Mouse (Mus musculus): Measurements from ENCODE around the gene Crhr2. TPM values are rescaled to one million over a fixed set of nuclear protein-coding genes. Genes with fewer than 3 reads are reported as not detected.

Crhr2 gene
- polyA plus RNA-seq, 1 experiment from 2014 or later = 0.61 TPM

GRCm38 (mm10) chr6:55063793-55064476 is 68.9 kb downstream of the Crhr2 start:
- H3K27ac ChIP-seq = no peak overlapping the region
- no peak for ATAC-seq
- H3K36me3 ChIP-seq = peaks cover 90% of the 10 kb centered on the region
- H3K4me3 ChIP-seq (replicated peaks) = no peak overlapping the region
- H3K9me3 ChIP-seq = no peaks in the 10 kb centered on the region
- H3K4me2 ChIP-seq (replicated peaks) = no peak overlapping the region
- H3K9ac ChIP-seq (replicated peaks) = no peak overlapping the region
- WGBS = 94% methylated on average over 9 of the region's 9 CpGs
- no peaks in the 10 kb centered on the region for H3K27me3 ChIP-seq
- H3K4me1 ChIP-seq (replicated peaks) = no peaks in the 10 kb centered on the region

GRCm38 (mm10) chr6:55062200-55062599 is 70.6 kb downstream of the Crhr2 start:
- no peak for ATAC-seq
- Histone ChIP-seq H3K4me1 (replicated peaks) (no peaks in the 10 kb centered on the region), H3K27ac (no peak overlapping the region), H3K4me3 (replicated peaks) (no peak overlapping the region), H3K9ac (replicated peaks) (no peak overlapping the region), H3K9me3 (no peaks in the 10 kb centered on the region), H3K36me3 (peaks cover 85% of the 10 kb centered on the region), H3K4me2 (replicated peaks) (no peak overlapping the region), H3K27me3 (no peaks in the 10 kb centered on the region)
- WGBS = 90% methylated on average over 5 of the region's 5 CpGs

GRCm38 (mm10) chr6:55061328-55061727 is 71.5 kb downstream of the Crhr2 start:
- no peaks in the 10 kb centered on the region for H3K27me3 ChIP-seq
- peaks cover 84% of the 10 kb centered on the region for H3K36me3 ChIP-seq
- no peaks in the 10 kb centered on the region for H3K9me3 ChIP-seq
- H3K4me3 ChIP-seq (replicated peaks) = no peak overlapping the region
- ATAC-seq = no peak
- no peak overlapping the region for H3K4me2 ChIP-seq (replicated peaks)
- no peak overlapping the region for H3K9ac ChIP-seq (replicated peaks)
- H3K4me1 ChIP-seq (replicated peaks) = no peaks in the 10 kb centered on the region
- H3K27ac ChIP-seq = no peak overlapping the region
- 93% methylated on average over 11 of the region's 11 CpGs for WGBS

GRCm38 (mm10) chr6:55060241-55060825 is 72.5 kb downstream of the Crhr2 start:
- WGBS = 96% methylated on average over 7 of the region's 7 CpGs
- H3K36me3 ChIP-seq = peaks cover 84% of the 10 kb centered on the region
- ATAC-seq = no peak

GRCm38 (mm10) chr6:55057427-55057826 is 75.4 kb downstream of the Crhr2 start:
- no peak overlapping the region for H3K27ac ChIP-seq
- 98% methylated on average over 3 of the region's 3 CpGs for WGBS
- no peak overlapping the region for H3K4me3 ChIP-seq (replicated peaks)
- peaks cover 85% of the 10 kb centered on the region for H3K36me3 ChIP-seq
- H3K9me3 ChIP-seq = no peaks in the 10 kb centered on the region
- no peaks in the 10 kb centered on the region for H3K4me1 ChIP-seq (replicated peaks)
- H3K9ac ChIP-seq (replicated peaks) = no peak overlapping the region
- no peak overlapping the region for H3K4me2 ChIP-seq (replicated peaks)
- no peak for ATAC-seq
- no peaks in the 10 kb centered on the region for H3K27me3 ChIP-seq

More at GRCm38 (mm10) chr6:55060241-55060825, 72.5 kb downstream of the Crhr2 start:
- Histone ChIP-seq H3K4me1 (replicated peaks) (no peaks in the 10 kb centered on the region), H3K4me2 (replicated peaks) (no peak overlapping the region), H3K4me3 (replicated peaks) (no peak overlapping the region), H3K27ac (no peak overlapping the region), H3K27me3 (no peaks in the 10 kb centered on the region), H3K9me3 (no peaks in the 10 kb centered on the region), H3K9ac (replicated peaks) (no peak overlapping the region)

- Histone ChIP-seq H3K4me1 (replicated peaks) (no peaks in the 10 kb centered on the region), H3K27me3 (no peaks in the 10 kb centered on the region), H3K27ac (no peak overlapping the region), H3K9me3 (no peaks in the 10 kb centered on the region), H3K9ac (replicated peaks) (no peak overlapping the region), H3K4me2 (replicated peaks) (no peak overlapping the region), H3K36me3 (peaks cover 83% of the 10 kb centered on the region), H3K4me3 (replicated peaks) (no peak overlapping the region)
- ATAC-seq = no peak
- 94% methylated on average over 4 of the region's 4 CpGs for WGBS
Measured at GRCm38 (mm10) chr6:55054491-55054890, 78.3 kb downstream of the Crhr2 start.

- 92% methylated on average over 10 of the region's 10 CpGs for WGBS
- Histone ChIP-seq H3K27ac (no peak overlapping the region), H3K4me2 (replicated peaks) (no peak overlapping the region), H3K9me3 (no peaks in the 10 kb centered on the region), H3K36me3 (peaks cover 63% of the 10 kb centered on the region), H3K4me3 (replicated peaks) (no peak overlapping the region), H3K27me3 (no peaks in the 10 kb centered on the region), H3K4me1 (replicated peaks) (peaks cover 9% of the 10 kb centered on the region), H3K9ac (replicated peaks) (no peak overlapping the region)
- no peak for ATAC-seq
Measured at GRCm38 (mm10) chr6:55049186-55049585, 83.6 kb downstream of the Crhr2 start.

GRCm38 (mm10) chr6:55045326-55045725 is 87.5 kb downstream of the Crhr2 start:
- WGBS = 67% methylated on average over 1 of the region's 1 CpGs
- peaks cover 14% of the 10 kb centered on the region for H3K4me1 ChIP-seq (replicated peaks)
- no peak overlapping the region for H3K9ac ChIP-seq (replicated peaks)
- H3K4me3 ChIP-seq (replicated peaks) = no peak overlapping the region
- no peak overlapping the region for H3K27ac ChIP-seq
- H3K36me3 ChIP-seq = peaks cover 32% of the 10 kb centered on the region
- H3K4me2 ChIP-seq (replicated peaks) = no peak overlapping the region
- no peaks in the 10 kb centered on the region for H3K9me3 ChIP-seq
- no peak for ATAC-seq
- no peaks in the 10 kb centered on the region for H3K27me3 ChIP-seq

GRCm38 (mm10) chr6:55044542-55044941 is 88.3 kb downstream of the Crhr2 start:
- no peaks in the 10 kb centered on the region for H3K9me3 ChIP-seq
- H3K4me2 ChIP-seq (replicated peaks) = no peak overlapping the region
- no peak overlapping the region for H3K9ac ChIP-seq (replicated peaks)
- no peaks in the 10 kb centered on the region for H3K27me3 ChIP-seq
- H3K27ac ChIP-seq = no peak overlapping the region
- 65% methylated on average over 5 of the region's 5 CpGs for WGBS
- H3K4me3 ChIP-seq (replicated peaks) = no peak overlapping the region
- peaks cover 24% of the 10 kb centered on the region for H3K36me3 ChIP-seq
- peaks cover 22% of the 10 kb centered on the region for H3K4me1 ChIP-seq (replicated peaks)
- no peak for ATAC-seq

GRCm38 (mm10) chr6:55043206-55043605 is 89.6 kb downstream of the Crhr2 start:
- 87% methylated on average over 8 of the region's 8 CpGs for WGBS

More at GRCm38 (mm10) chr6:55043206-55043605, 89.6 kb downstream of the Crhr2 start:
- Histone ChIP-seq H3K27ac (no peak overlapping the region), H3K9ac (replicated peaks) (no peak overlapping the region), H3K9me3 (no peaks in the 10 kb centered on the region), H3K4me2 (replicated peaks) (no peak overlapping the region), H3K27me3 (no peaks in the 10 kb centered on the region), H3K36me3 (peaks cover 12% of the 10 kb centered on the region), H3K4me1 (replicated peaks) (peaks cover 31% of the 10 kb centered on the region), H3K4me3 (replicated peaks) (no peak overlapping the region)
- no peak for ATAC-seq

Data from midbrain, embryonic 13.5 days (tissue).